Mouse (Mus musculus): ENCODE measurements at regions not wholly inside any gene's neighbourhood (a gene's known extent, or its start where the extent isn't known, plus 50 kb on each side); places are given as distances from the start of the nearest gene placed in this dataset.

- H3K4me2 ChIP-seq (ENCODE audit: low read length): no peak overlapping the region
- WGBS: 69% methylated on average over 5 of the region's 5 CpGs
These were observed 490.6 kb upstream of the Zic4 start for GRCm38 (mm10) chr9:90871636-90872035.

GRCm38 (mm10) chr9:90884467-90884866, 477.7 kb upstream of the Zic4 start:
- H3K4me3 ChIP-seq (ENCODE audit: low read length): no peak overlapping the region
- no peak overlapping the region for H3K4me2 ChIP-seq (ENCODE audit: low read length)
- no peak overlapping the region for H3K9ac ChIP-seq (ENCODE audit: low read depth, low read length)
- no peaks in the 10 kb centered on the region for H3K9me3 ChIP-seq (ENCODE audit: control insufficient read depth, low read length)
- H3K27ac ChIP-seq (ENCODE audit: low read depth, low read length): no peak overlapping the region
- no peak for ATAC-seq
- WGBS: 89% methylated on average over 1 of the region's 1 CpGs
- H3K27me3 ChIP-seq (replicated peaks; ENCODE audit: control insufficient read depth, insufficient read depth, low read length): no peaks in the 10 kb centered on the region
- H3K4me1 ChIP-seq (ENCODE audit: control insufficient read depth, insufficient read depth, low read depth, low read length): no peaks in the 10 kb centered on the region
- no peaks in the 10 kb centered on the region for H3K36me3 ChIP-seq (ENCODE audit: control insufficient read depth, insufficient read depth, low read length)

More at GRCm38 (mm10) chr9:90871636-90872035, 490.6 kb upstream of the Zic4 start:
- no peaks in the 10 kb centered on the region for H3K9me3 ChIP-seq (ENCODE audit: control insufficient read depth, low read length)
- no peak overlapping the region for H3K9ac ChIP-seq (ENCODE audit: low read depth, low read length)
- H3K27me3 ChIP-seq (replicated peaks; ENCODE audit: control insufficient read depth, insufficient read depth, low read length): no peaks in the 10 kb centered on the region
- no peak overlapping the region for H3K27ac ChIP-seq (ENCODE audit: low read depth, low read length)
- no peaks in the 10 kb centered on the region for H3K4me1 ChIP-seq (ENCODE audit: control insufficient read depth, insufficient read depth, low read depth, low read length)
- no peak for ATAC-seq
- H3K36me3 ChIP-seq (ENCODE audit: control insufficient read depth, insufficient read depth, low read length): no peaks in the 10 kb centered on the region
- no peak overlapping the region for H3K4me3 ChIP-seq (ENCODE audit: low read length)

- 98% methylated on average over 3 of the region's 3 CpGs for WGBS
- Histone ChIP-seq H3K9me3 (ENCODE audit: control insufficient read depth, low read length) (no peaks in the 10 kb centered on the region), H3K4me2 (ENCODE audit: low read length) (no peak overlapping the region), H3K27ac (ENCODE audit: low read depth, low read length) (no peak overlapping the region), H3K36me3 (ENCODE audit: control insufficient read depth, insufficient read depth, low read length) (no peaks in the 10 kb centered on the region), H3K9ac (ENCODE audit: low read depth, low read length) (no peak overlapping the region), H3K27me3 (replicated peaks; ENCODE audit: control insufficient read depth, insufficient read depth, low read length) (no peaks in the 10 kb centered on the region), H3K4me3 (ENCODE audit: low read length) (no peak overlapping the region), H3K4me1 (ENCODE audit: control insufficient read depth, insufficient read depth, low read depth, low read length) (no peaks in the 10 kb centered on the region)
- no peak for ATAC-seq
These were observed 474.8 kb upstream of the Zic4 start for GRCm38 (mm10) chr9:90887405-90887804.

GRCm38 (mm10) chr9:90890801-90891200, 471.4 kb upstream of the Zic4 start:
- no peak overlapping the region for H3K4me2 ChIP-seq (ENCODE audit: low read length)
- H3K9ac ChIP-seq (ENCODE audit: low read depth, low read length): no peak overlapping the region
- H3K27me3 ChIP-seq (replicated peaks; ENCODE audit: control insufficient read depth, insufficient read depth, low read length): no peaks in the 10 kb centered on the region
- WGBS: 92% methylated on average over 4 of the region's 4 CpGs
- H3K9me3 ChIP-seq (ENCODE audit: control insufficient read depth, low read length): no peaks in the 10 kb centered on the region
- H3K4me1 ChIP-seq (ENCODE audit: control insufficient read depth, insufficient read depth, low read depth, low read length): no peaks in the 10 kb centered on the region
- H3K27ac ChIP-seq (ENCODE audit: low read depth, low read length): no peak overlapping the region
- no peak overlapping the region for H3K4me3 ChIP-seq (ENCODE audit: low read length)
- ATAC-seq: no peak
- H3K36me3 ChIP-seq (ENCODE audit: control insufficient read depth, insufficient read depth, low read length): no peaks in the 10 kb centered on the region

GRCm38 (mm10) chr9:90892816-90893215, 469.4 kb upstream of the Zic4 start:
- no peak for ATAC-seq
- Histone ChIP-seq H3K4me2 (ENCODE audit: low read length) (no peak overlapping the region), H3K27me3 (replicated peaks; ENCODE audit: control insufficient read depth, insufficient read depth, low read length) (no peaks in the 10 kb centered on the region), H3K27ac (ENCODE audit: low read depth, low read length) (no peak overlapping the region), H3K4me3 (ENCODE audit: low read length) (no peak overlapping the region), H3K4me1 (ENCODE audit: control insufficient read depth, insufficient read depth, low read depth, low read length) (no peaks in the 10 kb centered on the region), H3K9me3 (ENCODE audit: control insufficient read depth, low read length) (no peaks in the 10 kb centered on the region), H3K9ac (ENCODE audit: low read depth, low read length) (no peak overlapping the region), H3K36me3 (ENCODE audit: control insufficient read depth, insufficient read depth, low read length) (no peaks in the 10 kb centered on the region)
- WGBS: 64% methylated on average over 1 of the region's 1 CpGs

- H3K9ac ChIP-seq (ENCODE audit: low read depth, low read length): no peak overlapping the region
- WGBS: 10% methylated on average over 5 of the region's 5 CpGs
- H3K4me2 ChIP-seq (ENCODE audit: low read length): no peak overlapping the region
- no peak overlapping the region for H3K4me3 ChIP-seq (ENCODE audit: low read length)
- H3K4me1 ChIP-seq (ENCODE audit: control insufficient read depth, insufficient read depth, low read depth, low read length): no peaks in the 10 kb centered on the region
- ATAC-seq: no peak
- H3K27me3 ChIP-seq (replicated peaks; ENCODE audit: control insufficient read depth, insufficient read depth, low read length): no peaks in the 10 kb centered on the region
- H3K9me3 ChIP-seq (ENCODE audit: control insufficient read depth, low read length): no peaks in the 10 kb centered on the region
- H3K36me3 ChIP-seq (ENCODE audit: control insufficient read depth, insufficient read depth, low read length): no peaks in the 10 kb centered on the region
- H3K27ac ChIP-seq (ENCODE audit: low read depth, low read length): no peak overlapping the region
These were observed 458.7 kb upstream of the Zic4 start for GRCm38 (mm10) chr9:90903557-90903956.

- WGBS: 96% methylated on average over 5 of the region's 5 CpGs
- ATAC-seq: no peak
- H3K9ac ChIP-seq (ENCODE audit: low read depth, low read length): no peak overlapping the region
- H3K9me3 ChIP-seq (ENCODE audit: control insufficient read depth, low read length): no peaks in the 10 kb centered on the region
- no peaks in the 10 kb centered on the region for H3K27me3 ChIP-seq (replicated peaks; ENCODE audit: control insufficient read depth, insufficient read depth, low read length)
- no peaks in the 10 kb centered on the region for H3K36me3 ChIP-seq (ENCODE audit: control insufficient read depth, insufficient read depth, low read length)
- H3K4me2 ChIP-seq (ENCODE audit: low read length): no peak overlapping the region
- H3K4me3 ChIP-seq (ENCODE audit: low read length): no peak overlapping the region
- no peaks in the 10 kb centered on the region for H3K4me1 ChIP-seq (ENCODE audit: control insufficient read depth, insufficient read depth, low read depth, low read length)
- no peak overlapping the region for H3K27ac ChIP-seq (ENCODE audit: low read depth, low read length)
These were observed 456.1 kb upstream of the Zic4 start for GRCm38 (mm10) chr9:90906106-90906505.

- no peaks in the 10 kb centered on the region for H3K27me3 ChIP-seq (replicated peaks; ENCODE audit: control insufficient read depth, insufficient read depth, low read length)
- no peak overlapping the region for H3K27ac ChIP-seq (ENCODE audit: low read depth, low read length)
- no peak overlapping the region for H3K4me3 ChIP-seq (ENCODE audit: low read length)
- H3K4me1 ChIP-seq (ENCODE audit: control insufficient read depth, insufficient read depth, low read depth, low read length): no peaks in the 10 kb centered on the region
- WGBS: 98% methylated on average over 7 of the region's 7 CpGs
- no peaks in the 10 kb centered on the region for H3K36me3 ChIP-seq (ENCODE audit: control insufficient read depth, insufficient read depth, low read length)
- no peak overlapping the region for H3K9ac ChIP-seq (ENCODE audit: low read depth, low read length)
- H3K9me3 ChIP-seq (ENCODE audit: control insufficient read depth, low read length): no peaks in the 10 kb centered on the region
- ATAC-seq: no peak
- no peak overlapping the region for H3K4me2 ChIP-seq (ENCODE audit: low read length)
These were observed 455.5 kb upstream of the Zic4 start for GRCm38 (mm10) chr9:90906684-90907083.

- H3K4me3 ChIP-seq (ENCODE audit: low read length): no peak overlapping the region
- ATAC-seq: no peak
- no peak overlapping the region for H3K4me2 ChIP-seq (ENCODE audit: low read length)
- no peaks in the 10 kb centered on the region for H3K27me3 ChIP-seq (replicated peaks; ENCODE audit: control insufficient read depth, insufficient read depth, low read length)
- H3K27ac ChIP-seq (ENCODE audit: low read depth, low read length): no peak overlapping the region
- no peaks in the 10 kb centered on the region for H3K36me3 ChIP-seq (ENCODE audit: control insufficient read depth, insufficient read depth, low read length)
- no peaks in the 10 kb centered on the region for H3K4me1 ChIP-seq (ENCODE audit: control insufficient read depth, insufficient read depth, low read depth, low read length)
- no peak overlapping the region for H3K9ac ChIP-seq (ENCODE audit: low read depth, low read length)
- no peaks in the 10 kb centered on the region for H3K9me3 ChIP-seq (ENCODE audit: control insufficient read depth, low read length)
These were observed 407.6 kb upstream of the Zic4 start for GRCm38 (mm10) chr9:90954613-90955012.

GRCm38 (mm10) chr9:90961436-90961835, 400.8 kb upstream of the Zic4 start:
- no peak overlapping the region for H3K4me2 ChIP-seq (ENCODE audit: low read length)
- H3K27me3 ChIP-seq (replicated peaks; ENCODE audit: control insufficient read depth, insufficient read depth, low read length): no peaks in the 10 kb centered on the region
- no peak for ATAC-seq
- H3K4me3 ChIP-seq (ENCODE audit: low read length): no peak overlapping the region
- no peak overlapping the region for H3K9ac ChIP-seq (ENCODE audit: low read depth, low read length)
- H3K9me3 ChIP-seq (ENCODE audit: control insufficient read depth, low read length): no peaks in the 10 kb centered on the region
- H3K27ac ChIP-seq (ENCODE audit: low read depth, low read length): no peak overlapping the region
- H3K36me3 ChIP-seq (ENCODE audit: control insufficient read depth, insufficient read depth, low read length): no peaks in the 10 kb centered on the region
- no peaks in the 10 kb centered on the region for H3K4me1 ChIP-seq (ENCODE audit: control insufficient read depth, insufficient read depth, low read depth, low read length)
- WGBS: 77% methylated on average over 4 of the region's 4 CpGs

Data from hindbrain, embryonic 16.5 days (tissue).